Mouse (Mus musculus) C2C12 (cell line): ENCODE measurements at regions not wholly inside any gene's neighbourhood (a gene's known extent, or its start where the extent isn't known, plus 50 kb on each side); places are given as distances from the start of the nearest gene placed in this dataset.

Experiments used
- CTCF ChIP-seq: IDR thresholded peaks from one replicate; pipeline ENCODE4 v1.5.1; 2011; ENCODE audit not compliant: control insufficient read depth, insufficient read depth, insufficient read length
- FOSL1 ChIP-seq: IDR thresholded peaks from one replicate; pipeline ENCODE4 v1.8.0; 2011; ENCODE audit warnings: mild to moderate bottlenecking, low read length; ENCODE audit not compliant: poor library complexity, insufficient read depth, severe bottlenecking

DNA sequence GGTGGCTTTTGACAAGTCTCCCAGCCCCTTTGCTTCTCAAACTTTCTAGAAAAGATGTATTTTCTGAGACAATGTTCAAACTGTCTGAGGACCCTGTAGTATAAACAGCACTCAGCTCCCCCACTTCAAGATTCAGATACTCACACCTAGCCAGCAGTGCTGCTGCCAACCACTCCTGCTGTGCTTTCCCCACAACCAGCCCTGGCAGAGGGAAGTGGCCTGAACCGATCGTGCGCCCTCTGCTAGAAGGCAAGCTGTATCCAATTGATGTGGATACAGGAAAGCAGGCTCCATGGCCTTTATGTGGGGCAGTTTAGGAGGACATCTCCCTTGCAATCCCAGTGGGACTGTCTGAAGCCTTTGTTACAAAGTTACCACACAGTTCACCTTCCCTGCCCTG is 156.6 kb downstream of the Bcl11a start:
- TF ChIP-seq CTCF (no peak), FOSL1 (no peak)
